Mouse (Mus musculus): ENCODE results near the gene Ankrd23.

Gene Ankrd23

DNA sequence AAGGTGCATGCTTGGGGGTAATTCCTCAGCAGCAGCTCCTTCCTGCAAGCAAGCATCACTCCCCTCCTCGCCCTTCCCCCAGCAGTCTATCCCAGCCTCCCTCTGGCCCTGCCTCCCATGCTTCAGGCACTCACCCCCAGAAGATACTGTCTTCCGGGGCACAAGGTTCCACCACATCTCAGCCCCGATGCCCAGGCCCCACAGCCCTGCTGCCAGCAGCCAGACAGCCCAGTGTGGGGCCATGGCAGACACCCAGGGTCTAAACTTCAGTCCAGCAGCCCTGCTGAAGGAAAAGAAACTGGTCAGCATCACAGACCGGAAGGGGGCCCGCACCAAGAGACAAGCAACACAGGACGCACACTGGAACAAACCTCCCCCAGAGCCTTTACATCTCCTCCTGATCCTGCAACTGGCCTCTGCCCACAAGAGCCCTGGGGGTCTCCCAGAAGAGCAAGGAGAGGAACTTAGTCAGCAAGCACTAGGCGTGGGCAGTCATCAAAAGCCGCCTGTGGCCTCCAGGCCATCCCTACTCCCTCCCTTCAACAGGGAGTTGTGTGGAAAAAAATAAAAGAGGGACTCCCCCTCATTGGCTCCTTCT is 19.2 kb upstream of the Ankrd23 start:
- no peak for TF ChIP-seq GATA4 (IDR thresholded peaks at IDR 0.05; ENCODE audit: insufficient replicate concordance, low read length)

DNA sequence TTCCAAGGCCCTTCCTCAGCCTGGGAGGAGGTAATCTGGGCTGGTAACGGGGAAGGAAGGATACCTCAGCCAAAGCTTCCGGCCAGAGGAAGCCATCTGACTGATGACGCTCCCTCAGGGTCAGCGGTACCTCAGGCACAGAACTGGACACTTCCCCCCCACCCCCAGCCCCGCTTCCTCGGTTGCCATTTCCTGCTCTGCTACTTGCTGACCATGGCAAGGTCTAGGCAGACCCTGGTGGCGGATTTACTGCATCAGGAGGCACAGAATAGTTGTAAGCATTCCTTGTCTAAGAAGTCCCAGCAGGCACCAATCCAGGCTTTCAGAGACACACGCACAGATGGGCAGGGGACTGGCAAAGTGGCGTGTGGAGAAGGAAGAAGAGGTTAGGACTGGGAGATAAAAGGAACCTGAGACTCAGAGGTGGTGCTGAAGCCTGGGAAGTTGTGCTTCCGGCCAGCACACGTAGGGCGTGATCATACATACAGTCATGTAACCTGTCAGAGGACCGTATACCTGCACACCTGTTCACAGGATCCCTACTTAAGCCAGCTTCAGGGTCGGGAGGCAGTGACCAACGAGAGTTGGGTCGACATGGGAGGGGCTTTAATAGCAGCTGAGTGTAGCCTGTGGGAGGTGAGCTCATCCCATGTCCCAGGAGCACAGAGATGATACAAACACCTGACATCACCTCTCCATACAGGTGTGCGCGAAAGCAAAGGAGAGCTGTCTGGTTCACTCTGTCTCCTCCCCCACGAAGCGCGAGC is 18.1 kb upstream of the Ankrd23 start:
- peak; percentile 53; the same call in 1 of the 2 replicates for TF ChIP-seq GATA4 (IDR thresholded peaks at IDR 0.05; ENCODE audit: insufficient replicate concordance, low read length)

DNA sequence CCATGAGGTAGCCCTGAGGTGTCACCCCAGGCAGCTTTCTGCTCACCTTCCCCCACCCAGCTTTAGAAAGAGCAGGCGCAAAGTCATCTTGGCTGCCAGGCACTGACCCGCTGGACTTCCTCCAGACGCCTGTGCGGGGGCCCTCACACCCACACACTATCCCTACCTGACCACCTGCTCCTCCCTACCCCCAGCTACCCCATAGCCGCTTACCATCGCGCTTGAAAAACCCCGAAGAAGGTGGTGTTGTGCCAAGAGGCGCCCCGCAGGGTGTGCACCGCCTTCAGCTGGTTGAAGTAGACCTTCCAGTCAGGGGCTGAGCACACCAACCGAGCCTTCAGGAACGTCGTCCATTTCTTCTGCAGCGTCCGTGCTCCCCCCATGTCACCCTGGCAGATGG is 15.8 kb upstream of the Ankrd23 start:
- TF ChIP-seq GATA4 (IDR thresholded peaks at IDR 0.05; ENCODE audit: insufficient replicate concordance, low read length) = no peak

DNA sequence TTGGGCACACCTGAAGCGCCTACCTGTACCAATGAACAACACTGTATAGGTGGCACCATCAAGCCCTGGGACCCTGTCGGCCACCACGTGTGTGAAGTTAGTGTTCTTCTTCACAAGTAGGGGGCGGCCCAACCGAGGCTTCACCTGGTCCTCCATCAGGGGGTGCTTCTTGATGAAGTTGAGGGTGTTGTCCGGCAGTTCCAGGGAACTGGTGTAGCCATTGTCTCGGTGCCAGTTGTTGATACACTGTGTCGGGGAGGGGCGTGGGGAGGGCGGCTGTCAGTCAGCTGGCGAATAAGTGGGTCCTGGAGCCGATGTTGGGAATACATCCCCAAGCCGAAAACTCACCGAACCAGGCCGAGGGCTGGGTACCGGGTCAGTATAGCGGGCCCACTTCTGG is 15.2 kb upstream of the Ankrd23 start:
- TF ChIP-seq GATA4 (IDR thresholded peaks at IDR 0.05; ENCODE audit: insufficient replicate concordance, low read length) = no peak

DNA sequence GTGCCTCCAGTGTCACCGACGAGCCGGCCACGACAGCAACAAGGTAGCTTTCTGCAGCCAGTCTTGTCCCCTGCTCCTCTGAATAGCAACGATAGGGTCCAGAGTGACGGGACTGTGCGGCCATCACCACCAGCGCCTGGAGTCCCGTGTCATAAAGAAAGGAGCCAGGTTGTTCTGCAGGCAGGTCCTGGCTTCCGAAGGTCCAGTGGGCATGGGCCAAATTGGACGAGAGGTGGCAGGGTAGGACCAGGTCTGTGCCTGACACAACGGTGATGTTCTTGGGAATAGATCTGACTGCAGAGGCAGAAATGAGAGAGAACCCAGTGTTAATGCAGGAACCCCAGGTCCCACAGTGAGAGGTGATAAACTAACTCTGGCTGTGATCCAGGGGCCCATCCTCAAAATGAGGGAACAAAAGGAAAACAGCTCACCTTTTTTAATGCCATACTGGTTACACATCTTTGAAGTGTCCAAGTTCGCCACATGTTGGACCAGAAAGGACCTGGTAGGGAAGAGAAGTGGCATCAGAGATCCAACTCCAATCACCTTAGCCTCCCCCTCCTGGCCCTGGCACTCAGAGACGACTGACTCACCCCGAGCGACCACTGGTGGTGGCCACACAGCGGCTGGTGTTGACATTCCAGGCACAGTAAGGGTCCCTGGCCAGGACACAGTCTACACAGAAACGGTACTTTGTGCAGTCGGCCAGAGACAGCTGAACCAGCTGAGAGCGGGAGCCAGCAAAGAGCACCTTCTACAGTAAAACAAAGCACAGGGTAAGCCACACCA is 13.6 kb upstream of the Ankrd23 start:
- no peak for TF ChIP-seq GATA4 (IDR thresholded peaks at IDR 0.05; ENCODE audit: insufficient replicate concordance, low read length)

DNA sequence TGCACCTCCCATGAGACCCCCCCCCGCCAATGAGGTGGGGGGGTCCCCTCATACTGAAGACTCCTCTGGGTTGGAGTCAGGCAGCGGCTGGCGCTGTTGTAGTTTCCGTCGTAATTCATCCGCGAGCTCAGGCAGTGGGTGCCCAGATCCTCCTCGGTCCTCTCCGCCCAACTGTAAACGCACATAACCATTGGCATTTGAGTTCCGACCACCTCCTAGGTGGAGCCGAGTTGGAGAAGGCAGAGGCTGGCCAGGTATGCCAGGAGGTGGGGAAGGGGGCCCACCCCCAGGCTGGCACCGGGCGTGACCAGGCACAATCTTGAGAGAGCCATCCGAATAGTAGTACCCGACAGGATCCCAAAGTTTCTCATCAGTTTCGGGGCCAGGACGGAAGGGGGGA is 12.8 kb upstream of the Ankrd23 start:
- TF ChIP-seq GATA4 (IDR thresholded peaks at IDR 0.05; ENCODE audit: insufficient replicate concordance, low read length) = no peak

DNA sequence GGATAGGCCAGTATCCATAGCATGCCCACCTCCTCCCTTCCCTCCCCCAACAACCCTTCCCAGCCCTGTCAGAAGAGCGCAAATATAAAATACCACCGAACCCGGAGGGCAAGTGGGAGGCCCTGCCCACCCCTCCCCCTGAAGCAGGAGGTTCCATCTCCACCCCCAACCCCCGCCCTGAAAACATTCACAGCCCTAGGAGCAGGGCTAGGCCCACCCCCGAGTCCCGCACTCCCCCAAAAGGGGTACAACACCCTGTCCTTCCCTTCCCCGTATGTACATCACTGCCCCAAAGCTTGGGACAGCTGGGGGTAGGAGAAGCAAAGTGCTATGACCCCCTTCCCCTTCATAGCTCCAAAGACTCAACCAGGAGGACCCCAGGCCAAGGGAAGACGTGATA is 12.1 kb upstream of the Ankrd23 start:
- TF ChIP-seq GATA4 (IDR thresholded peaks at IDR 0.05; ENCODE audit: insufficient replicate concordance, low read length) = no peak

DNA sequence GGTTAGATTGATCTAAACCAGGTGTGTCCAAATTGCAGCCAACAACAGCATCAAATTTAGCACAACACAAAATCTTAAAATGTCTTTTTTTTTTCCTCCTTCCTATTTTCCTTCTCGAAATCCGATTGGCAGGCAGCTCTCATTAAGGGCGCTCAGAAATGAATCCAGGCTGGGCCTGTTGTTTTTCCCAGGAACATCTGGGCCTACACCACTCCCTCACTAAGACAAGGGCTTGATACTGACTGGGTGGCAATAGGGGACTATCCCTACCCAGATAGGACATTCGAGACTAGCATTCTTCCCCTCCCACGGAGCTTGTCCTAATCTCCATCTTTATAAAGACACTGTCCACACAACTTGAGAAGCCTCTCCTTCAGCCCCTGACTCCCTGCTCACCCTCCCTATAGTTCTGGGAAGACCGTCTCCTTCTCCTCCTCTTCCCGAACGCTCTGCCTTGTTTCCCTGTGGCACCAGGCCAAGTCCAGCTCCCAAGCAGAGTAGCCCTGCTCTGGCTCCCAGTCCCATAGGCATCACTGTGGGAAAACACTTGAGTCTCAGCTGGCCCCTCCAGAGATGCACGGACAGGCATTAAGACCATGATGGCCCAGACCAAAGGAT is 11.4 kb upstream of the Ankrd23 start:
- TF ChIP-seq GATA4 (IDR thresholded peaks at IDR 0.05; ENCODE audit: insufficient replicate concordance, low read length) = no peak

DNA sequence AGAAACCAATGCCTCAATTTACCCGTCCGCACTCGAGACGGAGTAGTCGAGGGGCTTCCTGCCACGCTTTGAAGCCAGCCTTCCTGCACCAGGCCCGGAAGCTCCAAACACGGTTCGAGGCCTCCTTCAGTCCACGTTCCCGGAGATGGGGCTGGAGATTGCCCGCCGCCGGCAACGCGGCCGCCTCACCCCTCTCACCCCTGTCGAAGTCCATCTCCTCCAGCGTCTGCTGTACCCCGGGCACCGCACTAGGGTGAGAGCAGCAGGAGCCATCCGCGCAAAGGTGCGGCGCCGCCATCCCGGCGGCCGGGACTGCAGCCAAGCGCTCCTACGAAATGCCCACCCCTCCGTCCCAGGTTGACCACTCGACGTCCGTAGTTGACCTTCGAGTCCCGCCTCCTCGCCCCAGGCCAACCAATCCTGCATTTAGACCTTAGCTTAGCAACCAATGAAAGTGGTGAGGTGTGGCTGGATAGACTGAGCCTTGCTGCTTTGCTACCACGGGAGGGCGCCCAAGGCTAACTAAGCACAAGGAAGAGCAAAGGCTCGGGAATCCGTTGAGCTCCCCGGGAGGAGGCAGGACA is 10.3 kb upstream of the Ankrd23 start, which contains the start of gene Ankrd39:
Ankrd39 (minus strand) TSS at position 558 of the 584 bp plus-strand sequence.
- TF ChIP-seq GATA4 (IDR thresholded peaks at IDR 0.05; ENCODE audit: insufficient replicate concordance, low read length) = peak; percentile 48; the same call in 1 of the 2 replicates

DNA sequence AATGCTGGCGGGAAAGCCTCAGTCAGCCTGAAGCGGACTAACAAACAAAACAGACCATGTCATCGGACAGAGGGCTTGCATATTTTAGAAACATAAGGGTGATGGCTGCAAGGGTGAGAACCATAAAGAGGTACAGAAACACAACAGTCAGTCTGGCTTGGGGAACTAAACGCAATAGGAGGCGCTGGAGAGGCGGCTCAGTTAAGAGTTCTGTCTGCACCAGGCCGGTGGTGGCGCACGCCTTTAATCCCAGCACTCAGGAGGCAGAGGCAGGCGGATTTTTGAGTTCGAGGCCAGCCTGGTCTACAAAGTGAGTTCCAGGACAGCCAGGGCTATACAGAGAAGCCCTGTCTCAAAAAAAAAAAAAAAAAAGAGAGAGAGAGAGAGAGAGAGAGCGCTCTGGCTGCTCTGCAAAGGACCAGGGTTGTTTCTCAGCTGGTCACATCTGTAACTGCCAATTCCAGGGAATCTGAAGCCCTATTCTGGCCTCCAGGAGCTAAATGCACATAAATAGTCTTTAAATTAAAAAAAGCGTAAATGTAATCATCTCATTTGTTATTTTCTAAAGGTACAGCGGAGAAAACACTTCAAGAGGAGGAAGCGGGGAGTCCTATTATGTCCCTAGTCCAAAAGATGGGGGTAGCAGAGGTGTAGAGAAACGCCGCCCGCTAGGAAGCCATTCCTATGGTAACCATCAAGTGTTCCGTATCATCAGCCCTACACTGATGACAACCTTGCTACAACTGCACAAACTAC is 9.3 kb upstream of the Ankrd23 start:
- no peak for TF ChIP-seq GATA4 (IDR thresholded peaks at IDR 0.05; ENCODE audit: insufficient replicate concordance, low read length)

DNA sequence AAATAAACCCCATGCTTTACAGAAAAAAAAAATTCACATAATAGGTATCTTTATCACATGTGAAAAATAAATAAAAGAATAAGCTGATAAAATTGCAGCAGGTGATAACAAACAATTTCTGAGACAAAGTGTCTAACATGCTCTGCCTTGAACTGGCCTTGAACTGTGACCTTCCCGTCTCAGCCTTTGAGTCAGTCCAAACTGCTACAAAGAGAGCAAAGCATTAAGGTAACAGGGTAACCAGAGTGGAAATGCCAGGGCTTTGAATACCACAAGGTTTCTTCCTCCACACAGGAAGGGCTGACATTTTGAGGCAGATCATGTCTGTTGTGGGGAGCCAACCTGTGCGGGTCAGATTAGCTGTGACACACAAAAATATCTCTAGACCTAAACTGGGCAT is 8.7 kb upstream of the Ankrd23 start:
- no peak for TF ChIP-seq GATA4 (IDR thresholded peaks at IDR 0.05; ENCODE audit: insufficient replicate concordance, low read length)

DNA sequence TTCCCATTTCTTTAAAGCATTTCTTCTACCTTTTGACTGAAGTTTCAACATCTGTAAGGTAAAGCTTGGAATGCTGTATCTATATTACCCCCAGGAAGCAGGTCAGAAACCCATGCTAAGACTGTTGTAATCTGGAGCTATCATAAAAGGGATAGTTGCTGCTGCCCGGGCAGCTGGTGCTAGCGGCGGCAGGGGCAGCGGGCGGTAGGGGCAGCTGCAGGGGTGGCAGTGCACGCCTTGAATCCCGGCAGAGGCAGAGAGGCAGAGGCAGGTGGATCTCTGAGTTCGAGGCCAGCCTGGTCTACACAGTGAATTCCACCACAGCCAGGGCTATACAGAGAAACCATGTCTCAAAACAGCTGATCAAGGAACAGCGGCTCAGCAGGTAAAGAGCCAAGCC is 6.2 kb upstream of the Ankrd23 start:
- TF ChIP-seq GATA4 (IDR thresholded peaks at IDR 0.05; ENCODE audit: insufficient replicate concordance, low read length) = no peak

DNA sequence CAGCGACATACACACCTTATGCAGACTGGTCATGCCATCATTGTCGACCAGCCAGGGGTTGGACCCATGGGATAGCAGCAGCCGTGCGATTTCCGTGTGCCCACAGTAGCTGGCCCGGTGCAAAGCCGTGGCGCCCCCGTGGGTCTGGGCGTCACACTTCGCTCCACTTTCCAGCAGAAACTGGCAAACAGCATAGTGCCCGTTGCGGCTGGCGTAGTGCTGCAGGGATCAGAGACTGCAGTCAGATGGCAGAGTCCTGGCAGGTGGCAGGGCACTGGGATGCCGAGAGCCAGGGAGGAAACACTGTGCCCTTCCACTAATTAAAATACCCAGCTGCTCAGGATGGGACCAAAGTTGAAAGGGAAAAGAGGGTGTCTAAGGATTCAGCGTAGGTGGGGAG is 5.2 kb upstream of the Ankrd23 start:
- no peak for TF ChIP-seq GATA4 (IDR thresholded peaks at IDR 0.05; ENCODE audit: insufficient replicate concordance, low read length)

DNA sequence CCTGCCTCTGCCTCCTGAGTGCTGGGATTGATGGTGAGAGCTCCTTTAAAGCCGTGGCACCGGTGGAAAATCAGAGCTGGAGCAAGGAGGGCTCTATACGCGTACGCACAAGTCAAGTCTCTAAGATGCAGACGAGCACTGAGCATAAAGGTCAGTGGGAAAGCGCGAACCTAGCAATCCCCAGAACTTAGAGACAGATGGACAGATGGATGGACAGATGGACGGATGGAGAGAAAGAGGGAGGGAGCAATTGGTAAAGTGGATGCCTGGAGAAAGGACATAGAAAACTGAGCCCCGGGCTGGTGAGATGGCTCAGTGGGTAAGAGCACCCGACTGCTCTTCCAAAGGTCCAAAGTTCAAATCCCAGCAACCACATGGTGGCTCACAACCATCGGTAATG is 4.1 kb upstream of the Ankrd23 start:
- no peak for TF ChIP-seq GATA4 (IDR thresholded peaks at IDR 0.05; ENCODE audit: insufficient replicate concordance, low read length)
